Mouse (Mus musculus): ENCODE data around the gene Hist1h1d.
A peak's percentile ranks its signal among the peaks of the same experiment; 100 is the strongest.
"Not testable (repeated sequence)": the region's sequence is repeated elsewhere in the genome, so short reads cannot be mapped to it uniquely, and the experiment has no call there.

Gene Hist1h1d

GRCm38 (mm10) chr13:23591886-23592285, 38.8 kb downstream of the Hist1h1d start:
- not testable (repeated sequence) for DNase-seq (ENCODE audit: low spot score in 2 of 2)

GRCm38 (mm10) chr13:23592614-23593013, 39.6 kb downstream of the Hist1h1d start:
- no peak for DNase-seq (ENCODE audit: low spot score in 2 of 2)

GRCm38 (mm10) chr13:23593051-23593770, 40.1 kb downstream of the Hist1h1d start:
- no peak for DNase-seq (ENCODE audit: low spot score in 2 of 2)

GRCm38 (mm10) chr13:23595185-23595584, 42.1 kb downstream of the Hist1h1d start:
- no peak for DNase-seq (ENCODE audit: low spot score in 2 of 2)

- DNase-seq (ENCODE audit: low spot score in 2 of 2), result peak in 1 of 2 experiments; percentile 28
Measured at GRCm38 (mm10) chr13:23595622-23596372, 42.7 kb downstream of the Hist1h1d start.

GRCm38 (mm10) chr13:23597957-23598356, 44.9 kb downstream of the Hist1h1d start:
- DNase-seq (ENCODE audit: low spot score in 2 of 2), result peak; percentile 70 to 86

- no peak for DNase-seq (ENCODE audit: low spot score in 2 of 2)
Measured at GRCm38 (mm10) chr13:23603182-23603699, 50.2 kb downstream of the Hist1h1d start.

- DNase-seq (ENCODE audit: low spot score in 2 of 2), result no peak
Measured at GRCm38 (mm10) chr13:23604452-23604851, 51.4 kb downstream of the Hist1h1d start.

- no peak for DNase-seq (ENCODE audit: low spot score in 2 of 2)
Measured at GRCm38 (mm10) chr13:23605052-23605451, 52.0 kb downstream of the Hist1h1d start.

GRCm38 (mm10) chr13:23609209-23609608, 56.1 kb downstream of the Hist1h1d start:
- DNase-seq (ENCODE audit: low spot score in 2 of 2), result no peak

- no peak for DNase-seq (ENCODE audit: low spot score in 2 of 2)
Measured at GRCm38 (mm10) chr13:23609844-23610243, 56.8 kb downstream of the Hist1h1d start.
